Mouse (Mus musculus): ENCODE measurements around the gene Ankar.

The Ankar gene

DNA sequence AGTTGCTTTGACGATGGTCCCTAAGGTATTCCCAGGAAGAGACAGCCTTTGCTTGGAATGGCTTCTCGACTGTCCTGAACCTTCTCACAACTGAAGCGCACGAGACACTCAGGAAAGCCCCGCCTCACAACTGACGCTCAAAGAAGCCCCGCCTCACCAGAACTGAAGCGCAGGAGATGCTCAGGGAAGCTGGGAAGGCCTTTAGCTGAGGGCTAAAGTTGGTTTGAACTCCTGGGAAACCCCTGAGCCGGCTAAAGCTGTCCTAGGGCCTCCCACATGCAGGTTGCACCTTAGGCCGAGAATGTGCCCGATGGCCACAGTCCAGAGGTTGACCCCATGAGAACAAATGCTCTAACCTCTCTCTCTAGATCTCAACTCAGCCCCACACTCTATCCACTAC, at the start of gene Ankar:
Gene Ankar, minus strand, starts transcription at position 101 of the 400 bp plus-strand sequence.
- no peak for DNase-seq (ENCODE audit: low spot score in 2 of 2)

DNA sequence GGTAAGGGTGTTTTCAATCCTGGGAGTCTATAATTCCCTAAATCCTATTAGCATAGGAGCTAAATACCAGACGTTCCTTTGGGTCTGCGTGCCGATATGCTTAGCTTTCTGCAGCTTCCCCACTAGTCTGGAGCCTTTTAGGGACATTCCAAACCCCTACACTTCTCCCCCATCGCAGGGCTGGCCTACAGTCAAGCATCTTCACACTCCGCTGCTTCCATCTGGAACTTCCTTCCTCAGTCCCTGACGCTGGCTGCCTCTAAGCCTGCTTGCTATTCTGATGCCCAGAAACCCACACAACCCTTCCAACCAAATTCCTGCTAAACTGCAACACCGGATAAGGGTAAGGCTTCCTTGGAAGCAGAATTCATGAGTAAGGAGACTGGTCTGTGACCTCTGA, 46.0 kb upstream of the Ankar start:
- DNase-seq (ENCODE audit: low spot score in 2 of 2) = no peak

DNA sequence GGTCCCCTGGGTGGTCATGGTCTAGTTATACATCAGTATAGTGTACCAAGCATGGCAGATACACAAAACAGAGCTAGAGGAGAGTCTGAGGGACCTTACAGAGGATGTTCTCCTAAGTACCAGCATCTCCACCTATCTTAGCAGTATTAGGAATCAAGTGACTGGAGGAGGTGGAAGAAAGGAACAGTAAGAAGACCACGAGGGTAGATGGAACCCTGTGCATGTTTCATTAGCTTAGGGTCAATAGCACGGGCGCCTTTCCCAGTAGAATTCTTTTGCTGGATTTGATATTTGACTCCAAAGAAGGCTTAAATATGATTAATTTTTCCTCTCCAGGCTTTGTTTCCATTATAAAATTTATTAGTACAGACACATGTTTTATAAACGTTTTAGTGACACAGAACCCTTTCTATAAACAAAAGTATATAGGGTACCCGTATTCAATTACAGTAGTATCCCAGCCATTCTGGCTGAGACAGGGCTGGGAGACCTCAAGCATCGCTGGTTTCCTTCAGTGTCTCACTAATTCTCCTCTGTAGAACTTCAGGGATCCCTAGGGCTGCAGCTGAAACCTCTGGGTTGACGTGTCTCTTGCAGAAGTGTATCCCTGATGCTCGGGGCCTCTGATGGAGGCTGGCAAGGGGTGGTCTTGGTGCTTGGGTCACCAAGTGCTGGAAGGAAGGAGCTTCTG, 44.6 kb upstream of the Ankar start:
- DNase-seq (ENCODE audit: low spot score in 2 of 2) = no peak

DNA sequence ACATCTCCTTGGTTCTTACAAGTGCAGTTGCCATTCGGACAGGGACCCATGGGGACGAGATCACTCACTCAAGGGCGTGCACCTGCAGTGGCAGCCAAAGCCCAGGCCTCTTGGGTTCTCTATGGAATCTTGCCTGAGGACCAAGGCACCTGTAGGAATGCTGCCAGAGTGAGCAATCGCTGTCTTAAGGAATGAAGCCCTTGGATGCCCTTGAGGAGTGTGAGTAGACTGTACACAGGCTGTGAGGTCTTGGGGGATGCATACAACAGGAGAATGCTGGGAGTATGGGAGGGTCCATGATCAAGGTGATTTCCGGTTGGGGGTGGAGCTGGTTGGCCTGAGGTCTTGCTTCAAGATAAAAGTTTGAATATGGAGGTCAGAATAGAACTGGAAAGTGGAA, 41.0 kb upstream of the Ankar start:
- DNase-seq (ENCODE audit: low spot score in 2 of 2) = no peak

DNA sequence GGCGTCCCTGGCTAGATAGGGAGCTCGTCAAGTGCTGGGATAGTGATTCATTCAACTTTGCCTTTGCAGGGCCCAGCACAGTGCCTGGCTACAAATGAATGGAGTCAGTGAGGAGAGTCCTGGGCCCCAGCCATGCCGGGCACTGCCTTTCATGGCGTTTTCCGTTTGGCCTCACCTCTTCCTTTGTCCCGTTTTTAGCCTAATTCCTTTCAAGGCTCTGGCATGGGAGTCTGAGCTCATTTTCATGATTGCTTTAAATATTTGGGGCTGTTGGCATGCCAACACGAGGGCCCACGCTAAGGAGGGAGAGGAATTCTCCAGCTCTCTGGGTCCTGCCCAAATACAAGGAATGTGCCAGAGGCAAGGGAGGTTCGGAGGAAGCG, 39.3 kb upstream of the Ankar start:
- DNase-seq (ENCODE audit: low spot score in 2 of 2) = no peak

DNA sequence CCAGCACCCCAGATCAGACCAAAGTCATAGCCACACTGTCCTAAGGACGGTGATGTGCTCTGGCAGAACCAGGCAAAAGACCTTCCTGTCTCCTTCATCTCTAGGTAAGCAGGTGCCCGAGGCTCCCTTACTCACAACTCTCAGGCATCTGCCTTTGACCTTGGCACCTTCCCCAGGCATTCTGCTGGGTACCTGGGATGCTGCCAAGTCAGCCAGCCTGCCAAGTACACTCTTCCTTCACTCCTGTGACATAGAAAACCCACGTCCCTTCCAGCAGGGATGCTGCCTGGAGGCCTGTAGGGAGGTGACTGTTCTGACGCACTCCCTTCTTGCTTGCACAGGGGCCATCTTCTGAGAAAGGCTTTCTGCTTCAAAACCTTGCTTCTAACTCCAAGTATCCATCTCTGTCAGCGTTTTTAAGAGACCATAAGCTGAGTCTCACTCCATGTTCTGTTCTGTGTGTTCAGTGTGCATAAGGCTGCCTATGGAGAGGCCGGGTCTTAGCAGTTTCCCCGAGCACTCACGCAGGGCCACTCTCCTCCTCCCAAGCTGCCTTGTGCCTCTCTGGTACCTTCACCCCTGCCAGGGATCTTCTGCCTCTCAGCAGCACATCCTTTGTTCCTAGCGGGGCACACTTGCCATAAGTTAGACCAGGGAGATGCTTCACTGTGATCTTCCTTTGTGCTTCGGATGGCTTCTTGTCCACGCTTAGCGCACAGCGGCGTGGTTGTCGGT, 38.7 kb upstream of the Ankar start:
- no peak for DNase-seq (ENCODE audit: low spot score in 2 of 2)

DNA sequence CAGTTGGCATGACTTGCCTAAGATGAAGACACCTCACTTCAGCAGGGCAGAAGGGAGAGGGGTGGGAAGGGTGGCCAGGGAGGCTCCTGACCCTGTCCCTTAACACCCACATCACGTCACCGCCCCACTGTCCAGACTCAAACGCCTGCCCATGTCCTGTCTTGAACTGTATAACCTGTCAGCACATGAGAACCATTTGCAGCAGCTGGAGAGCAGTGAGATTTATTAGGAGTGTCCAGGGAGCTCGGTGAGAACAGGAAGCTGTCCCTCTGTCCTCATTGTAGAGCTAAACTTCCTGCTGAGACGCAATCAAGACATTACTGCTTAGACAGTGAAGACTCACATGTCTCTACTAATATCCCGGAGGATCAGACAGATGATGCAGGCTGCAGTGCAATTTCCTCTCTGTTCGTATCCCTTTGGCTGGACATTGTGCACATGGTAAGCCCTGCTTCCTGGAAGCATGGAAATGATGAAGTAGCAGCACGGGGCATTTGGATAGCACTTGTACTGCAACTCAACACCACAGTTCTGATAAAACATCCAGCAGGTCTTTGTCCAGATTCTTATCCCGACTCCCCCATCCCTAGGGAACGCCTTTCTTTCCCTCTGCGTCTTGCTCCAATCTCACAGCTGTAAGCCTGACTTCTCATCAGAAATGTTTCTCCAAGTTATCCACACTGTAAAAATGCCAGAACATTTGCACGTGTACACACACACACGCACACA, 36.2 kb upstream of the Ankar start:
- DNase-seq (ENCODE audit: low spot score in 2 of 2) = no peak

DNA sequence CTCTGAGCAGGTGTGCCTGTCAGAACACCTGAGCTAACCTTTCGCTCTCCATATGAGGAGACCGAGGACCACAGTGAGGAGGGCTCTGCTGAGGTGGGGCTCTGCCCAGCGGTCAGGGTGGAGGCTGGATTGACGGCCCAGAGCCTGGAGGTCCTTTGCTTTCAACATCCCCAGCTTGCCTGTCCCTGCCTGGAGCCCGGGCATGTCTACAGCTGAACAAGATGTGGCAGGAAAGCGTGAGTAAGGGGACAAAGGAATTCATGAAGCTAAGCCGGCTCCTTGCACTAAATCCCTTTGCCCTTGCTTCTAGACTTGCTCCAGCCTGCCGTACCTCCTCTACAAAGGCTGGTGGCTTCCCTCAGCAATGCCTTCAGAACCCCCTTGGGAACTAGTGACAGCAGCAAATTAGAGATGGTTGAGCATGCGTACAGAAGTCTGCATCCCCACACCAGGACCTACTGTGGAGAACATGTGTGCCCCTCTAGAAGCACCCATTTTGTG, 32.9 kb upstream of the Ankar start:
- no peak for DNase-seq (ENCODE audit: low spot score in 2 of 2)

DNA sequence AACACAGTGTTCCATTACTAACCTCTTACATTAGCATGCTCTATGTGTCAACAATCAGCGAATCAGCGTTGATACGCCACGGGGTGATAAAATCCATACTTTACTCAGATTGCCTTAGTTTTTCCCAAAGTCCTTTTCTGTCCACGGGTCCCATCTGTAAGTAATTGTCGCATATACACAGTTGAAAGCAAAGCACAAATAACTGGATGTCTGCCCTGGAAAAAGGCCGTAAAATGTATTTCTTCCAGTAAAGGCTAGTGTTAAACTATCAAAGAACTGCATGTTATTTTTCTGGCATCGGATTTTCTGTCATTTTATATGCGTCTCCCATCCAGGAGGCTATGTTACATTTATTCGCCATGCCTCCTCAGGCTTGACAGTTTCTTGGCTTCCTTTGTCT, 29.7 kb upstream of the Ankar start:
- no peak for DNase-seq (ENCODE audit: low spot score in 2 of 2)

DNA sequence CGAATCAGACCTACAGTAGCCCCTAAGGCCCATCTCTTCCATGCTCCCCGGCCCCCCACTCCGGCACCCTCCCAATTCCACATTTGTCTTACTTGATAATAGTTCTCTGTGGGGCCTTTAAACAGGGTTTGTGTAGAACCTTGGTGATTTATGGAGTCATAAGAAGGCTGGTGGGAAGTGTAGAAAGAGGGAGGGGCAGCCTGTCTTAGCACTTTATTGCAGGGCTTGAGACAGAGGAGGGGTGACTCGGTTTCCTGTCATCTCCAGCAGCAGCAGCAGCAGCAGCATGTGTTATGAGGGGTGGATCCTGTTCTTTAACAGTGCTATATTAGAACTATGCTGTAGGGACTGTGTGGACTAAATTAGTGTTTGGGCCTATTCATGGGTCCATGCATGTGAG, 28.4 kb upstream of the Ankar start:
- no peak for DNase-seq (ENCODE audit: low spot score in 2 of 2)

DNA sequence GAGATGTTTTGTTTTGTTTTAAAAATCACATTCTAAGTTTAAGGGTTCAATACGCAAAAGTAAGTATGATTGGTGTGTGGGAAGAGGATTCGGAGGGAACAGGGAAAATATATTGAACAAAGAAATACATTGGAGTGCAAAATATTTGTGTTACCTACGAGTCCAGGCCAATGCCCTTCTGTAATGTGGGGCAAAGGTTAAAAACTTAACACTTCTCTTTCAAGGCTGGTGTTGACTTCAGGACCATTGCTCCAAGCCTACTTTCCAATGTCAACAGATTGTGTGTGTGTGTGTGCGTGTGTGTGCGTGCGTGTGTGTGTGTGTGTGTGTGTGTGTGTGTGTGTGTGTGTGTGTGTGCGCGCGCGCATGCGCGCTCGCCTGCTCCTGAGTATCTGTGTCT, 25.6 kb upstream of the Ankar start:
- DNase-seq (ENCODE audit: low spot score in 2 of 2) = no peak

DNA sequence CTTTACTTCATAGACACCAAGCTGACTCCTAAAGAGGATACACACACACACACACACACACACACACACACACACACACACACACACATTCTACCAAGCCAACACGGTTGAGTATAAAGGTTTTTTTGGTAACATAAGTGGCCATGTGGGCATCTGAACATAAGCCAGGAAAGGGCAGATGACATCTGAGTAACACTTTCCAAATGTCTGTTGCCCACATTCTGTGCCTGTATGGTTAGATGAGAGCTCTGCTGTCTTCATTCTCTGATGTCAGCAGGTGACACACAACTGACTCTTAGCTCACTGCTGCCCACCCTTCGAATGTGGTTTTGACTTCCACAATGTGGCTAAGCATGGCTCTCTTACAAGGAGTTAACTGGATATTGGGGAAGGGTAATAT, 24.0 kb upstream of the Ankar start:
- DNase-seq (ENCODE audit: low spot score in 2 of 2) = no peak

DNA sequence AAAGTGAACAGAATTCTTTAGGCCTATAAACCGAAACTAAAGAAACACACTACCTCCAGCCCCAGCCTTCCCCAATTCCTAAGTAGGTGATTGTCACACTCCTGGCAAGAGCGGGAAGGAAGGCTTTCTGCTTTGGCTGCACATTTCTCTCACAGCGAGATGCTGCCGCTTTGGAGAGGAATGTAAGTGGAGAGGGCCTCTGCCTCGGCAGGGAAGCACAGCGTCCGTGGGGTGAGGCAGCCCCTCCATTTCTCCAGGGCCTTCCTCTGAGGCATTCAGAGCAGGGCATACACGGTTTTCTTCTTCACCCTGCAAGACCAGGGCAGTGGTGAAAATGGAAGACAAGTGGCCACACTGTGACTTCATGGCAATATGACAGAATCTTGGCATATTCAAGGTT, 22.3 kb upstream of the Ankar start:
- DNase-seq (ENCODE audit: low spot score in 2 of 2) = no peak

DNA sequence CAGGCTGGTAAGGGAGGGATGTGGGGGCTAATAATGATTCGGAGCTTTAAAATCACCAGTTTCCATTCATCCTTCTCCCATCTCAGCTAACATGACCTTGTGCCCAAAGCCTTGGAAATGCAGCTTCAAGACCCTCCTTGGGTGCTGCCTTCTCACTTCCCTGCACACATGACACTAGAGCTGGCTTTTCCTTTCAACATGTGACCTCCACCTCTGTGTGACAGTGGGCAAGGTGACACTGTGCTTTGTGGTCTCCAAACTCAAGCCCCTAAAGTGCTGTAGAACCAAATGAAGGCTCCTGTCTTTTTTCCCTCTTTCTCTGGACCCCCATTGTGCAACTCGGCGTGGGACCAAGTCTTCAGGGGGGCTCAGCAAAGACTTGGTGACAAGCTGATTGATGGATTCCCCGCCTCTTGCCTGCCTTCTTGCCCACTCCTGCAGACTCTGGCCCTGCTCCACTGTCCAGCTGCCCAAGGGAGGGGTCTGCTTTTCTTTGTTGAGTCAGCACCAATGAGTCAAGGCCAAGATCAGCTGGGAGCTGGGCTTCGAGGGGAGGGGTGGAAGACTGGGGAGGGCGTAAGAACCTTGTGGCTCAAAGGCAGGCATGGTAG, 19.8 kb upstream of the Ankar start:
- no peak for DNase-seq (ENCODE audit: low spot score in 2 of 2)

DNA sequence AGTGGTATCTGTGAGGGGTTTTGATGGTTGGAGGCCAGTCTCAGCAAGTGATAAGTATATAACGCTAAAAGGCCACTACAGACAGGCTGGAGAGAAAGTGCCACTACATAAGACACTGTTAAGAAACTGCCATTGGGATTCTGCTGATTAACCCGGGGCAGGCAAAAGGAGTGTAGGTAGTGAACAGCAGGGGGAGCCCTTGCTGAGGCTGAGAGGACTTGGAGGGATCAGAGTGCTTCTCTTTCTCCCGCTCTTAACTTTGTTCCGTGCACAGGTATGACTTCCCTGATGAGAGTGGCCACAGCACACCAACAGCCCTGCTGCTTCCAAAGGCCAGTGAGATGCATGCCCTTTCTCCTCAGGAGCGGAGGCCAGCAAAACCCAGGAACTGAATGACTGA, 18.5 kb upstream of the Ankar start:
- peak; percentile 11 to 28 for DNase-seq (ENCODE audit: low spot score in 2 of 2)

DNA sequence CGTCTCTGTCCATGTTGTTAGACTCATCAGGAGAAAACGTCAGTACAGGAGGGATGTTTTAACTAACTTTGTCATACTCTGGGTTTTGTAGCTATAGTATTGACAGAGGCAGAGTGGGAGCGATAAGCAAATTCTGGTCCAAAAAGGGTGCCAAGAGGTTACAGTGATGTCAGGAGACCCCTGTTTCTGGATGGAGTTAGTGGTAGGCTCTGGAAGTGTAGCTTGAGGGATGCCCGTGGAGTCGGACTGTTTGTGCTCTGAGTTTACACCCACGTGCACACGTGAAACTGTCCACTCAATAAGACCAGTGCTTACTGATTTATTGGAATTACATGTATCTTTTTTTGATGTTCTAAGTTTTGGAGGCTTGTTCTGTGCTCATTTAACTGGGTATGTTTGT, 17.2 kb upstream of the Ankar start:
- DNase-seq (ENCODE audit: low spot score in 2 of 2) = no peak

DNA sequence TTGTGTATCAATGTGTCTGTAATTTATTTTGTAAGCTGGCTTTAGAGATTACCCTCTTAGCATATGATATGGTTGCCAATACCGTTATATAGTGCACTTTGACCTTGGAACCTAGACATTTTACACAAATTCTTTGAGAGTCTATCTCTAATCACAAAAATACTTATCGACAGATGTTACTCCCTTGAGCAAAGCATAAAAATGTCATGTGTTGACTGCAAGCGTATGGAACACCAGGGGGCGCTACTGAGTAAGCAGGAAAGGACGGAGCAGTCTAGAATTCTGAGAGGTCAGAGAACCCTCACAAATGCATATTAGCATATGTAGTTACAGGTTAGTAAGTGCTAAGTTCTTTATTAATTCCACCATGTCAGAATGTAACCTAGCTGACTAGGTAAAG, 16.5 kb upstream of the Ankar start:
- DNase-seq (ENCODE audit: low spot score in 2 of 2) = peak; percentile 63 to 69

DNA sequence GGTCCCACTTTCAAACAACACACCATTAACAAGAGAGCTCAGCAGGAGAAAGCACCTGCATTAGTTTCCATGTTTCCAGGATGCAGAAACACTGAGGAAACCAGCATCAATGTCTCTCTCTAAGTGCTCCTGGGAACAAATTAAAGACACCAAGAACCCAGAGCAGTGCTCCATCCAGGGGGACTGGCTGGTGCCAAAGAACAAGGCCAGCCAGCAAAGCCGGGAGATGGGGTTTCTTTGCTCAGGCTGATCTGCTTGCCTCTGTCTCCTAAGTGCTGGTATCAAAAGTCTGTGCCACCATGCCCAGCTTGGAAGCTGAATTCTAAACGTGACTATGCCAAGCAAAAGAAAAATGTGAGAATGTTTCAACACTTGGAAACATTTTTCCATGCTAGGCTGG, 16.0 kb upstream of the Ankar start:
- DNase-seq (ENCODE audit: low spot score in 2 of 2) = no peak

DNA sequence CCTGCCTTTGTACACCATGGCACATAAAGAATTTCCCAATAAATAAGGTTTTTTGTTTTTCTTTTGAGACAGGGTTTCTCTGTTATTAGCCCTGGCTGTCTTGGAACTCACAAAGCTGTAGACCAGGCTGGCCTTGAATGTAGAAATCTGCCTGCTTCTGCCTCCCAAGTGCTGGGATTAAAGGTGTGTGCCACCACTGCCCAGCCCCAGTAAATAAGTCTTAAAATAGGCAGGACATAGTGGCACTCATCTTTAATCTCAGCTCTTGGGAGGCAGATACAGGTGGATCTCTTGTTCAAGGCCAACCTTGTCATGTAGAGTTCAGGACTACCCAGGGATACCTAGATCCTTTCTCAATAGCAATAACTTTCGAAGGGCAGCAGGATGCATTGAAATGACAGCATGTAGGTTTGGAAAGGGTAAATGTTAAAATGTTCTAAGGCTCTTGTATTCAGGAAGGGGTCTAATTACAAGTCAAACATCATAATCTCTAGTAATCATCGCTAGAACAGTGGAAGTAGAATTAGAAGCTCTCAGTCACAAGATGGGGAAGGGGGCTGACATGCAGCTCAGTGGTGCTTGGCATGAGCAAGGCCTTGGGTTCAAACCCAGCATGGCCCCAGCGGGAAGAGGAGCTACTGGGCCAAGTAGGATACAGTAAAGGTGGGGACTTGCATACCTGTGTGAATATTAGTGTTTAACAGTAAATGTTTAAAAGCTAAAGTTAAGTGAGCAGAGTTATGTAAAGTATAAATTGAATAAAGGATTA, 15.4 kb upstream of the Ankar start:
- DNase-seq (ENCODE audit: low spot score in 2 of 2) = no peak

DNA sequence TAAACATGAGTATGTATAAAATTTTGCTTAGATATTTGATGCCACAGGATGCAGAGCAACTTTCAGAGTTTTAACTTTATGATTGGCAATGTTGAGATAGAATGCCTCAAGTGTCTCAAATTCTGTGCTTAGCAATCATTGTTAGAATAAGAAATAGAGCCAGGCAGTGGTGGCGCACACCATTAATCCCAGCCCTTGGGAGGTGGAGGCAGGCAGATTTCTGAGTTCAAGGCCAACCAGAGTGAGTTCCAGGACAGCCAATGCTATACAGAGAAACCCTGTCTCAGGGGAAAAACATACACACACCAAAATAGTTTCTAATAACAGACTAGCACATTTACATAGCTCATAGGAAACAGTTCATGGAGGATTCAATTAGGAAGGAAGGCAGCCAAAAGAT, 14.7 kb upstream of the Ankar start:
- DNase-seq (ENCODE audit: low spot score in 2 of 2) = no peak

DNA sequence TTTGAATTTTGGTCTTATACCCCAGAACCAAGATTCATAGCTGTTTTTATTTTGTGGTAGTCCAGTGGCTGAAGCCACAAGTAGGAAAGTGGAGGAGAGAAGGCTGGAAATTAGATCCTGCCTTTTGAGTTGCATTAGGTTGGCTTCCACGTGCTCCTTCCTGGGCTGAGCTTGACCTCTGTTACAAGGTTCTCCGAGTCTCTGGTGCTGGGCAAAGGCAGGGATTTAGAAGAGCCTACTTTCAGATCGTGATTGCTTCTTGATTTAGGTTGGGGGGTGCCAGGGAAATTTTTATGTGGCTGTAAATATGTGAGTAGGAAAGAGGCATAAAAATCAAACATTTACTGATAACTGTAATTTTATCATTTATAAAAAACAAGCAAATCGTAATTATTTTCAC, 14.2 kb upstream of the Ankar start:
- no peak for DNase-seq (ENCODE audit: low spot score in 2 of 2)

DNA sequence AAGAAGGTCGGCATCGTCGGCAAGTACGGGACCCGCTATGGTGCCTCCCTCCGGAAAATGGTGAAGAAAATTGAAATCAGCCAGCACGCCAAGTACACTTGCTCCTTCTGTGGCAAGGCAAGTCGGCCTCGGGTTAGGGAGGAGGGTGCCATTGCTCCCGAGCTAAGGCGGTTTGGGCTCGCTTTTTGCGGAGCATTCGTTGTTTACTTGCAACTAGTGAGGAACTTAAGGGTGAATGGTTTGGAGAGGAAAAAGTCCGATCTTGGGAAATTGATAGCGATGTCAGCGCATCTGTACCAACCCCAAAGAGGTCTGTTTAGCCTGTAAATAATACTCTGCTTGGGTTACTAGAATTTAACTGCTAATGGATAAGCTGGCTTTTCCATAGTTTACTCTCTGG, 11.3 kb upstream of the Ankar start:
- no peak for DNase-seq (ENCODE audit: low spot score in 2 of 2)
